Mouse (Mus musculus) hindbrain, embryonic 10.5 days (tissue): Measurements from ENCODE around the gene Hpd. TPM values are rescaled to one million over a fixed set of nuclear protein-coding genes. Genes with fewer than 3 reads are reported as not detected.

Source experiments
- DNase-seq: peaks from one replicate; pipeline ENCODE4 v3.0.0-alpha.2; 2017; ENCODE audit warnings: low spot score
- H3K27ac ChIP-seq: fragments of 300-500 bp; sonication (generic); 2 replicates; pipeline ENCODE4 v1.5.1; 2016; ENCODE audit warnings: mild to moderate bottlenecking, moderate library complexity
- H3K27me3 ChIP-seq: fragments of 300-500 bp; sonication (generic); 2 replicates; pipeline ENCODE4 v1.6.1; 2016; ENCODE audit warnings: mild to moderate bottlenecking; ENCODE audit not compliant: poor library complexity, insufficient read depth, severe bottlenecking
- H3K36me3 ChIP-seq: fragments of 300-500 bp; sonication (generic); 2 replicates; pipeline ENCODE4 v1.6.1; 2016; ENCODE audit warnings: mild to moderate bottlenecking, moderate library complexity
- H3K4me1 ChIP-seq: fragments of 300-500 bp; sonication (generic); replicated peaks from 2 replicates; pipeline ENCODE4 v1.6.1; 2016; ENCODE audit warnings: mild to moderate bottlenecking
- H3K4me3 ChIP-seq: fragments of 300-500 bp; sonication (generic); 2 replicates; pipeline ENCODE4 v1.5.1; 2016; ENCODE audit warnings: mild to moderate bottlenecking, moderate library complexity
- H3K9me3 ChIP-seq: fragments of 300-500 bp; sonication (generic); 2 replicates; pipeline ENCODE4 v1.6.1; 2016; ENCODE audit warnings: mild to moderate bottlenecking, moderate library complexity
- WGBS: fragments of 180-500 bp; shearing (Covaris S2); methylation state at CpG from one replicate; pipeline ENCODE4 v1.1.7; 2016; 5-methylcytosine and 5-hydroxymethylcytosine counted together
- polyA plus RNA-seq: library from polyadenylated mRNA; unstranded; fragments of >200 nt; fragmentation: Nextera tagmentation; extraction: Ambion mirVana; gene quantifications from 2 replicates; pipeline ENCODE4 v1.2.1, GENCODE M21; 2016

Gene Hpd
- polyA plus RNA-seq, 1 experiment from 2014 or later: not detected

- no peak for DNase-seq
- peaks cover 75% of the 10 kb centered on the region for H3K36me3 ChIP-seq
- no peak overlapping the region for H3K4me3 ChIP-seq
- no peak overlapping the region for H3K27ac ChIP-seq
- peaks cover 4% of the 10 kb centered on the region; the same call in 1 of the 2 replicates for H3K27me3 ChIP-seq
- H3K9me3 ChIP-seq: peaks cover 5% of the 10 kb centered on the region; the same call in 1 of the 2 replicates
- H3K4me1 ChIP-seq: peaks cover 11% of the 10 kb centered on the region
- 89% methylated on average over 18 of the region's 18 CpGs for WGBS
These were observed 56.7 kb downstream of the Hpd start for GRCm38 (mm10) chr5:123125638-123126406.

DNA sequence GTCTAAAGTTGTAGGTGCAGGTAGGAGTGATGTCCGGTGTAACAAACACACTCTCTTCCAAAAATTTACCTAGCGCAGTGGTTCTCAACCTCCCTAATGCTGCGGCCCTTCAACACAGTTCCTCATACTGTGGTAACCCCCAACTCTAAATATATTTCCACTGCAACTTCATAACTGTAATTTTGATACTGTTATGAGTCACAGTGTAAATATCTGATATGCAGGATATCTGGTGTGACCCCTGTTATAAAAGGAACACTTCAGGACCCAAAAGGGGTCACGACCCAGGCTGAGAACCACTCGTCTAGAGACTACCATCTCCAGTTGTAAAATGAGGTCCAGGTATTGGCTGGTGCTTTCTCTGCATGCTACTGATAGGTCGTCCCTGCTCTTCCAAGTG, 57.4 kb downstream of the Hpd start:
- Histone ChIP-seq H3K27ac (no peak overlapping the region), H3K9me3 (peaks cover 5% of the 10 kb centered on the region; the same call in 1 of the 2 replicates), H3K4me1 (peaks cover 18% of the 10 kb centered on the region), H3K27me3 (no peaks in the 10 kb centered on the region), H3K36me3 (peaks cover 69% of the 10 kb centered on the region), H3K4me3 (no peak overlapping the region)
- 86% methylated on average over 6 of the region's 6 CpGs for WGBS
- no peak for DNase-seq

DNA sequence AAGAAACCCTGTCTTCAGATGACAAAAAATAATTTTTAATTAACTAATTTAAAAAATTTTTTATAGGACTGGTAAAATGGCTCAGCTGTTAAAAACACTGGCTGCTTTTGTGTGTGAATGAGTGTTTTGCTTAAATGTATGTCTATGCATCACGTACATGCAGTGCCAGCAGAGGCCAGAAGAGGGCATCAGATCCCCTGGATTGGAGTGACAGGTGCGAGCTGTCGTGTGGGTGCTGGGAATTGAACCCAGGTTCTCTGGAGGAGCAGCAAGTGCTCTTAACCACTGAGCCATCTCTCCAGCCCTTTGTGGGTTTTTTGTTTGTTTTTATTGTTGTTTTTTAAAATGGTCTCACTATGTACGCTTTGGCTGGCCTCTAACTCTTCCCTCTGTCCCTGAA, 60.3 kb downstream of the Hpd start:
- no peak for DNase-seq
- no peak overlapping the region for H3K4me3 ChIP-seq
- H3K27ac ChIP-seq: no peak overlapping the region
- H3K27me3 ChIP-seq: no peaks in the 10 kb centered on the region
- H3K9me3 ChIP-seq: peaks cover 5% of the 10 kb centered on the region; the same call in 1 of the 2 replicates
- WGBS: 87% methylated on average over 4 of the region's 4 CpGs
- H3K36me3 ChIP-seq: peaks cover 55% of the 10 kb centered on the region
- H3K4me1 ChIP-seq: peaks cover 14% of the 10 kb centered on the region

Other genes with a start within 250 kb of the Hpd start
- gene Kdm2b, start 192.9 kb downstream of the Hpd start, polyA plus RNA-seq: 84.6 and 92.4 TPM in 2 replicates
- 10.2 and 11.3 TPM in 2 replicates for gene Orai1, start 167.7 kb downstream of the Hpd start, polyA plus RNA-seq
- 0.50 and 2.4 TPM in 2 replicates for gene Morn3, start 135.7 kb downstream of the Hpd start, polyA plus RNA-seq
- 12.9 and 13.4 TPM in 2 replicates for gene Tmem120b, start 114.3 kb downstream of the Hpd start, polyA plus RNA-seq
- gene Rhof, start 50.0 kb downstream of the Hpd start, polyA plus RNA-seq: 1.9 and 2.2 TPM in 2 replicates
- 7.9 and 9.5 TPM in 2 replicates for gene Setd1b, start 40.5 kb downstream of the Hpd start, polyA plus RNA-seq
- gene Psmd9, start 13.3 kb downstream of the Hpd start, polyA plus RNA-seq: 77.7 and 86.3 TPM in 2 replicates
- 7.0 and 8.1 TPM in 2 replicates for gene Wdr66, start 69.4 kb upstream of the Hpd start, polyA plus RNA-seq
- gene Bcl7a, start 161.1 kb upstream of the Hpd start, polyA plus RNA-seq: 42.9 and 48.0 TPM in 2 replicates
- 18.0 and 18.8 TPM in 2 replicates for gene Mlxip, start 212.1 kb upstream of the Hpd start, polyA plus RNA-seq